Mouse (Mus musculus) lung, adult 2 months (tissue): ENCODE results near the gene Slc17a5. TPM values are rescaled to one million over a fixed set of nuclear protein-coding genes. Genes with fewer than 3 reads are reported as not detected.

Experiments used
- DNase-seq: peaks from one replicate; pipeline ENCODE4 v3.0.0; 2022
- H3K4me1 ChIP-seq: fragments of 200-500 bp; 2 replicates; pipeline ENCODE4 v1.6.1; 2011; ENCODE audit warnings: low read length; ENCODE audit not compliant: control insufficient read depth, insufficient read depth
- H3K4me3 ChIP-seq: fragments of 200-500 bp; replicated peaks from 2 replicates; pipeline ENCODE3; 2011; ENCODE audit warnings: low read depth, mild to moderate bottlenecking, control low read depth, low read length; ENCODE audit errors: extremely low read depth
- CTCF ChIP-seq: fragments of 200-500 bp; IDR thresholded peaks from 2 replicates; pipeline ENCODE4 v1.5.1; 2011; ENCODE audit warnings: mild to moderate bottlenecking, low read length, control low read depth; ENCODE audit not compliant: insufficient read depth
- POLR2A ChIP-seq: fragments of 200-500 bp; IDR thresholded peaks from 2 replicates; pipeline ENCODE4 v1.6.1; 2011; ENCODE audit warnings: low read depth, mild to moderate bottlenecking, control low read depth, low read length, borderline replicate concordance; ENCODE audit errors: extremely low read depth
- WGBS: fragments of 180-500 bp; shearing (Covaris S2); methylation state at CpG from one replicate; pipeline ENCODE4 v1.1.7; 2018; 5-methylcytosine and 5-hydroxymethylcytosine counted together
- polyA plus RNA-seq: library from polyadenylated mRNA; depleted of rRNA; stranded (reverse); fragments of >200 nt; gene quantifications from 2 replicates; pipeline ENCODE4 v1.2.3, GENCODE M21; 2012; rRNA removed

Slc17a5 gene
- 11.4 and 12.4 TPM in 2 replicates for polyA plus RNA-seq

GRCm38 (mm10) chr9:78587914-78588313 is at the start of gene Slc17a5:
Gene Slc17a5, minus strand, starts transcription at chr9:78588041.
- WGBS, result under 1% methylated on average over 27 of the region's 27 CpGs
- DNase-seq, result peak; percentile 94
- peak; percentile 66; the same call in 1 of the 2 replicates for TF ChIP-seq POLR2A
- TF ChIP-seq CTCF, result no peak
- Histone ChIP-seq H3K4me1 (0 out of 2 replicates have a peak, but pooled peaks cover 2% of the 10 kb centered on the region), H3K4me3 (peak within 1 kb of the TSS; percentile 71)

- DNase-seq, result no peak
- WGBS, result 81% methylated on average over 3 of the region's 3 CpGs
- TF ChIP-seq CTCF (no peak), POLR2A (no peak)
- Histone ChIP-seq H3K4me3 (no peak overlapping the region), H3K4me1 (no peaks in the 10 kb centered on the region)
Observed at GRCm38 (mm10) chr9:78633976-78634375, 46.1 kb upstream of the Slc17a5 start.

- TF ChIP-seq CTCF (no peak), POLR2A (no peak)
- DNase-seq, result no peak
- Histone ChIP-seq H3K4me1 (no peaks in the 10 kb centered on the region), H3K4me3 (no peak overlapping the region)
- WGBS, result 17% methylated on average over 6 of the region's 6 CpGs
Observed at GRCm38 (mm10) chr9:78631755-78632434, 44.1 kb upstream of the Slc17a5 start.

GRCm38 (mm10) chr9:78629991-78630390 is 42.1 kb upstream of the Slc17a5 start:
- TF ChIP-seq POLR2A, result no peak
- TF ChIP-seq CTCF, result no peak
- H3K4me3 ChIP-seq, result no peak overlapping the region
- DNase-seq, result no peak
- 55% methylated on average over 6 of the region's 6 CpGs for WGBS
- no peaks in the 10 kb centered on the region for H3K4me1 ChIP-seq

- no peak for DNase-seq
- no peak overlapping the region for H3K4me3 ChIP-seq
- WGBS, result 60% methylated on average over 10 of the region's 10 CpGs
- no peaks in the 10 kb centered on the region for H3K4me1 ChIP-seq
- TF ChIP-seq POLR2A, result no peak
- no peak for TF ChIP-seq CTCF
Observed at GRCm38 (mm10) chr9:78623301-78623747, 35.5 kb upstream of the Slc17a5 start.

GRCm38 (mm10) chr9:78619285-78619684 is 31.4 kb upstream of the Slc17a5 start:
- 44% methylated on average over 9 of the region's 9 CpGs for WGBS
- no peak for DNase-seq
- Histone ChIP-seq H3K4me3 (no peak overlapping the region), H3K4me1 (no peaks in the 10 kb centered on the region)
- TF ChIP-seq POLR2A, result no peak
- no peak for TF ChIP-seq CTCF

GRCm38 (mm10) chr9:78615401-78616021 is 27.7 kb upstream of the Slc17a5 start, which contains the start of gene Cd109:
Gene Cd109, plus strand, starts transcription at chr9:78615546.
- H3K4me1 ChIP-seq, result no peaks in the 10 kb centered on the region
- peak; percentile 10 for DNase-seq
- H3K4me3 ChIP-seq, result peak within 1 kb of the TSS; percentile 27
- TF ChIP-seq CTCF, result no peak
- no peak for TF ChIP-seq POLR2A
- WGBS, result under 1% methylated on average over 43 of the region's 43 CpGs

GRCm38 (mm10) chr9:78614201-78614600 is 26.4 kb upstream of the Slc17a5 start:
- no peak for DNase-seq
- Histone ChIP-seq H3K4me1 (no peaks in the 10 kb centered on the region), H3K4me3 (no peak overlapping the region)
- 23% methylated on average over 6 of the region's 6 CpGs for WGBS
- TF ChIP-seq POLR2A (no peak), CTCF (no peak)

GRCm38 (mm10) chr9:78601046-78601730 is 13.3 kb upstream of the Slc17a5 start:
- WGBS, result 40% methylated on average over 4 of the region's 4 CpGs
- H3K4me3 ChIP-seq, result no peak overlapping the region
- no peaks in the 10 kb centered on the region for H3K4me1 ChIP-seq
- TF ChIP-seq POLR2A, result no peak
- TF ChIP-seq CTCF, result peak; percentile 48
- DNase-seq, result no peak

- whole genome bisulfite sequencing, result 74% methylated on average over 5 of the region's 5 CpGs
- H3K4me1 ChIP-seq, result no peaks in the 10 kb centered on the region
- no peak overlapping the region for H3K4me3 ChIP-seq
- no peak for DNase-seq
- TF ChIP-seq CTCF (no peak), POLR2A (no peak)
Observed at GRCm38 (mm10) chr9:78599927-78600326, 12.1 kb upstream of the Slc17a5 start.
